Mouse (Mus musculus): ENCODE measurements around the gene Prkce. TPM values are rescaled to one million over a fixed set of nuclear protein-coding genes. Genes with fewer than 3 reads are reported as not detected.

The Prkce gene
- polyA plus RNA-seq, 2 experiments: 0.32 to 0.37 TPM

DNA sequence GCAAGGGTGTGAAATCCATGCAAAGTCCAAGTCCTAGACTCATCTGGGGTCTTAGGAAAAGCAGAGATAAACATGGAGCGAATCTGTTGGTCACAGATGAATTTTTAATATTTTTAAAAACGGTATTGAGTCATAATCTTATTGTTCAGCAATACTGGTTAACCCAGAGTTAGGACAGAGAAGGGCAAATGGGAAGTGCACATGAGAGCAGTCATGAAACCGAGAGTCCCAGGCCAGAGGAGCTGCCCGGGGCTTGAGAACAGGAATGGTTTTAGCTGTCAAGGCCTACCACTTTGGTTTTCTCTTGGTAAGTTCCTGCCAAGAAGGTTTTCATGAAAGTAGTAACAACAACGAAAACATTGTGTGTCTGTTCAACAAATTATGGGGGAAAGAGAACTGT, 76.8 kb downstream of the Prkce start:
- ATAC-seq (ENCODE audit: insufficient read depth): no peak
- H3K36me3 ChIP-seq (replicated peaks; ENCODE audit: control insufficient read depth, insufficient read depth, low read depth): no peaks in the 10 kb centered on the region
- H3K9ac ChIP-seq (replicated peaks): no peak overlapping the region
- H3K4me2 ChIP-seq (ENCODE audit: low read depth): no peak overlapping the region
- WGBS (ENCODE audit: insufficient replicate concordance): 60% methylated on average over 5 of the region's 5 CpGs
- no peaks in the 10 kb centered on the region for H3K27me3 ChIP-seq (ENCODE audit: control insufficient read depth, insufficient read depth, low read length)
- DNase-seq (ENCODE audit: low read depth in 3 of 3, low spot score in 3 of 3): no peak
- H3K9me3 ChIP-seq (ENCODE audit: control insufficient read depth, low read length): no peaks in the 10 kb centered on the region
- H3K4me1 ChIP-seq (replicated peaks; ENCODE audit: control insufficient read depth in 2 of 2, insufficient read depth in 2 of 2, low read length in 1 of 2): no peaks in the 10 kb centered on the region
- no peak overlapping the region for H3K27ac ChIP-seq
- no peak for TF ChIP-seq CTCF (IDR thresholded peaks at IDR 0.05; ENCODE audit: low read depth)
- TF ChIP-seq EP300 (IDR thresholded peaks at IDR 0.05; ENCODE audit: low read depth): no peak
- H3K4me3 ChIP-seq (ENCODE audit: insufficient read depth in 1 of 2, low read depth in 2 of 2, low read length in 2 of 2): no peak overlapping the region

DNA sequence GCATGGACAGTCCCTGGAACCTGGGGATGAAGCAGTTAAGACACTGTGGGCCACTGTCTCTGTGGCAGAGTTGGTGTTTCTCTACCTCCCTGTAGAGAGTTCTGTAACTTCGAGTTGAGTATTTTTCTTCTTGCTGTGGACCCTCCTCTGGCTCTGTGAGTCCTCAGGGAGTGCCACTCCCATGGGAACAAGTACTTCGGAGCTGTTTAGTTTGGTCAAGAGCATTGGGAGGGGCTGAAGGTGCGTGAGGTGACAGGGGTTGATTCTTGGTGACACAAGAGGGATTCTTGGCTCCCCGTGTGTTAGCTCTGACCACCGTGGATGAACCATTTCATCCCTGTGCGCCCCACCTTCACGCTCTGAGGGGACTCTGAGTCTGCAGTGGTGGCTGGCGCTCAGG, 81.2 kb downstream of the Prkce start:
- TF ChIP-seq EP300 (IDR thresholded peaks at IDR 0.05; ENCODE audit: low read depth) (no peak), CTCF (IDR thresholded peaks at IDR 0.05; ENCODE audit: low read depth) (no peak)
- H3K27me3 ChIP-seq (ENCODE audit: control insufficient read depth, insufficient read depth, low read length): no peaks in the 10 kb centered on the region
- no peaks in the 10 kb centered on the region for H3K4me1 ChIP-seq (replicated peaks; ENCODE audit: control insufficient read depth in 2 of 2, insufficient read depth in 2 of 2, low read length in 1 of 2)
- no peak overlapping the region for H3K4me2 ChIP-seq (ENCODE audit: low read depth)
- H3K36me3 ChIP-seq (replicated peaks; ENCODE audit: control insufficient read depth, insufficient read depth, low read depth): no peaks in the 10 kb centered on the region
- H3K4me3 ChIP-seq (ENCODE audit: insufficient read depth in 1 of 2, low read depth in 2 of 2, low read length in 2 of 2): no peak overlapping the region
- DNase-seq (ENCODE audit: low read depth in 3 of 3, low spot score in 3 of 3) (no peak), ATAC-seq (ENCODE audit: insufficient read depth) (no peak)
- no peak overlapping the region for H3K9ac ChIP-seq (replicated peaks)
- H3K27ac ChIP-seq: no peak overlapping the region
- no peaks in the 10 kb centered on the region for H3K9me3 ChIP-seq (ENCODE audit: control insufficient read depth, low read length)
- WGBS (ENCODE audit: insufficient replicate concordance): 61% methylated on average over 8 of the region's 8 CpGs

DNA sequence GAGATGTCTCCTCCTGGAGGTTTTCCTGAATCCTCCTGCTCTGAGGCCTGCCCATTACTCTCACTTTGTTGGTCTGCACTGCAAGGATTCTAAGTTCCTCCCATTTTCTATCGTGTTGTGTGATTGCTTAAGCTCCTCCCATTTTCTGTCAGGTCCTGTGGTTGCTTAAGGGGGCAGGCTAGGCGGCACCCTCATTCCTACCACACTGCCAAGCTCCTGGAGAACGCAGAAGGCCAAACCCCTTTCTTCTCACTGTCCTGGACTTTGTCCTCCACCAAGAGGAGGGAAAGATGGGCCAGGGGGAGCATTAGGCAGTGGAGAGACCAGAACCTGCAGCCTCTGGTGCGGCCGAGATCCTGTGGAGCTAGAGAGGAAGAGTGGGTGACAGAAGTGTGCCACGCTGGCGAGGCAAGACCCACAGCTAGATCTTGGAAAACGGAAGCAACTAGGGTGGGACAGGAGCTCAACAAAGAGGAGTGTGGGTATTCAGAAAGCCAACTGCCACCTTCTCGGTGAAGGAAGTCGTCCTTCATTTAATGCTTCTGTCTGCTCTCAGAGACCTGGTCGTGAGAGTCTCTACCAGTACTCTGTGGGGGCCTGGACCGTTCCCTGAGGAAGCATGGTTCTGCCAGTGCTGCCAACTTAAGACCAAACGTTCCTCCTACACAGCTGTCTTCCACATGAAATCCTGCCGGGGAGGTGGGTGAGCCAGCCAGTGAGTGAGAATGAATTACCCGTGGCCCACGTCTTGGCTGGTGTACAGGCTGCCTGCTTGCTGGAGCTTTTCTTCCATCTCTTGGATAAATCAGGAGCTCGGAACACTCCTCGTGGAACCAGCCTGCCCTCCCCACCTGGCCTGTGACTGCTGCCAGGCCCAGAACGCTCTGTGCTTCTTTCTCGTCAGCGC, 82.2 kb downstream of the Prkce start:
- 59% methylated on average over 21 of the region's 21 CpGs for WGBS (ENCODE audit: insufficient replicate concordance)
- no peaks in the 10 kb centered on the region for H3K27me3 ChIP-seq (ENCODE audit: control insufficient read depth, insufficient read depth, low read length)
- H3K4me2 ChIP-seq (ENCODE audit: low read depth): no peak overlapping the region
- no peak overlapping the region for H3K27ac ChIP-seq
- TF ChIP-seq CTCF (IDR thresholded peaks at IDR 0.05; ENCODE audit: low read depth): no peak
- TF ChIP-seq EP300 (IDR thresholded peaks at IDR 0.05; ENCODE audit: low read depth): no peak
- no peak for ATAC-seq (ENCODE audit: insufficient read depth)
- no peaks in the 10 kb centered on the region for H3K4me1 ChIP-seq (replicated peaks; ENCODE audit: control insufficient read depth in 2 of 2, insufficient read depth in 2 of 2, low read length in 1 of 2)
- H3K4me3 ChIP-seq (ENCODE audit: insufficient read depth in 1 of 2, low read depth in 2 of 2, low read length in 2 of 2): no peak overlapping the region
- no peak for DNase-seq (ENCODE audit: low read depth in 3 of 3, low spot score in 3 of 3)
- H3K9ac ChIP-seq (replicated peaks): no peak overlapping the region
- H3K9me3 ChIP-seq (ENCODE audit: control insufficient read depth, low read length): no peaks in the 10 kb centered on the region
- no peaks in the 10 kb centered on the region for H3K36me3 ChIP-seq (replicated peaks; ENCODE audit: control insufficient read depth, insufficient read depth, low read depth)

DNA sequence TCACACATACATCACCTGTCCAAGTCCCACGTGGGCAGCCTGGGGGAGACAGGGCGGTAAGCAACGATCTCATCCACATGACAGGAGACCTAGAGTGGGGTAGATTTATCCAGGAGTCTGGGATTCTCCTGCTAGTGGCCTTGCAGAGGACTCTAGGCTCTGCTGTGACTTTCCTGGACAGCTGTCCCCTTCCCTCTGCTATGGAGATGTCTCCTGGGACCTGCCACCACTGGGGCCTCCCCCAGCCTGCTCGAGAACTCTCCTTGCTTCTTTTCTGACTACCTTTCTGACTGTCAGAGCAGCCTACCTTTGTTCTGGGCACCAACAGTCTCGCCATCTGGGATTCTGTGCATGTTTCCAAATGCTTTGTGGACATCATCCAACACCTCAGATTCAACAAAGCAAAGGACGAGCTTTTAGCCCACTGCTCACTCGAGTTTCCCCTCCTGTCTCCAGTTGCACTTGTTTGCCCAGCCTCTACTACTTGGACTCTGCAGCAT, 82.9 kb downstream of the Prkce start:
- Histone ChIP-seq H3K27ac (no peak overlapping the region), H3K9ac (replicated peaks) (no peak overlapping the region), H3K9me3 (ENCODE audit: control insufficient read depth, low read length) (no peaks in the 10 kb centered on the region), H3K36me3 (replicated peaks; ENCODE audit: control insufficient read depth, insufficient read depth, low read depth) (no peaks in the 10 kb centered on the region), H3K4me3 (ENCODE audit: insufficient read depth in 1 of 2, low read depth in 2 of 2, low read length in 2 of 2) (no peak overlapping the region), H3K27me3 (ENCODE audit: control insufficient read depth, insufficient read depth, low read length) (no peaks in the 10 kb centered on the region), H3K4me1 (replicated peaks; ENCODE audit: control insufficient read depth in 2 of 2, insufficient read depth in 2 of 2, low read length in 1 of 2) (no peaks in the 10 kb centered on the region), H3K4me2 (ENCODE audit: low read depth) (no peak overlapping the region)
- 57% methylated on average over 7 of the region's 7 CpGs for WGBS (ENCODE audit: insufficient replicate concordance)
- DNase-seq (ENCODE audit: low read depth in 3 of 3, low spot score in 3 of 3) (no peak), ATAC-seq (ENCODE audit: insufficient read depth) (no peak)
- TF ChIP-seq EP300 (IDR thresholded peaks at IDR 0.05; ENCODE audit: low read depth) (no peak), CTCF (IDR thresholded peaks at IDR 0.05; ENCODE audit: low read depth) (no peak)

DNA sequence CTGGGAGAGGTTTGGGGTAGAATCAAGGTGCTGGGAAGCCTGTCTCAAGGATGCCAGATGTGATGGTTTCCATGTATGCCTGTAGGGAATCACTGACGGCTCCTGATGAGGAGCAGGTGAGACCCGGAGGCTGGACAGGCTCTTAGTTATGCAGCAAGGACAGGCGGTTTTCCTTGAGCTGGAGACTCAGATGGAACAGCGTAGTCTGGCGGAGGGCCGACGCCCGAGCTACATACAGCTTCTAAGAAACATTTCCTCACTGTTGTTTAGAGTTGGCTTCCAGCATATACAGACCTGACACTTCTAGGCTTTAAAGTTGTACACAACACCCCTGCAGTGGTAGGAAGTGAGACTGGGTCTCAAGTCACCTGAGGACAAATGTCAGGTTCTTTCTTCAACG, 86.3 kb downstream of the Prkce start:
- Histone ChIP-seq H3K36me3 (replicated peaks; ENCODE audit: control insufficient read depth, insufficient read depth, low read depth) (no peaks in the 10 kb centered on the region), H3K27ac (no peak overlapping the region), H3K4me2 (ENCODE audit: low read depth) (no peak overlapping the region), H3K4me1 (replicated peaks; ENCODE audit: control insufficient read depth in 2 of 2, insufficient read depth in 2 of 2, low read length in 1 of 2) (no peaks in the 10 kb centered on the region), H3K4me3 (ENCODE audit: insufficient read depth in 1 of 2, low read depth in 2 of 2, low read length in 2 of 2) (no peak overlapping the region), H3K9me3 (ENCODE audit: control insufficient read depth, low read length) (no peaks in the 10 kb centered on the region), H3K27me3 (ENCODE audit: control insufficient read depth, insufficient read depth, low read length) (no peaks in the 10 kb centered on the region), H3K9ac (replicated peaks) (no peak overlapping the region)
- WGBS (ENCODE audit: insufficient replicate concordance): 71% methylated on average over 9 of the region's 9 CpGs
- TF ChIP-seq CTCF (IDR thresholded peaks at IDR 0.05; ENCODE audit: low read depth) (no peak), EP300 (IDR thresholded peaks at IDR 0.05; ENCODE audit: low read depth) (no peak)
- DNase-seq (ENCODE audit: low read depth in 3 of 3, low spot score in 3 of 3): no peak
- ATAC-seq (ENCODE audit: insufficient read depth): no peak
